Mouse (Mus musculus) limb, embryonic 13.5 days (tissue): ENCODE measurements around the gene Tmem38b. TPM values are rescaled to one million over a fixed set of nuclear protein-coding genes. Genes with fewer than 3 reads are reported as not detected.

Experiments used
- ATAC-seq: fragments of 200-750 bp; cut with Nextera tagmentation; 2 replicates; pipeline ENCODE4 v1.8.0; 2017; ENCODE audit warnings: low read depth, moderate number of reproducible peaks, moderate TSS enrichment; ENCODE audit not compliant: low FRiP score
- H3K27ac ChIP-seq: fragments of 300-500 bp; sonication (generic); 2 replicates; pipeline ENCODE4 v1.5.1; 2015; ENCODE audit warnings: inconsistent platforms, mild to moderate bottlenecking, moderate library complexity
- H3K27me3 ChIP-seq: fragments of 300-500 bp; sonication (generic); 2 replicates; pipeline ENCODE4 v1.6.1; 2015; ENCODE audit warnings: mild to moderate bottlenecking, inconsistent platforms
- H3K36me3 ChIP-seq: fragments of 300-500 bp; sonication (generic); 2 replicates; pipeline ENCODE4 v1.6.1; 2015; ENCODE audit warnings: inconsistent platforms, mild to moderate bottlenecking, moderate library complexity
- H3K4me1 ChIP-seq: fragments of 300-500 bp; sonication (generic); 2 replicates; pipeline ENCODE4 v1.6.1; 2015; ENCODE audit warnings: inconsistent platforms
- H3K4me2 ChIP-seq: fragments of 300-500 bp; sonication (generic); replicated peaks from 2 replicates; pipeline ENCODE4 v1.6.1; 2015; ENCODE audit warnings: inconsistent platforms, mild to moderate bottlenecking, moderate library complexity
- H3K4me3 ChIP-seq: fragments of 300-500 bp; sonication (generic); 2 replicates; pipeline ENCODE4 v1.5.1; 2015; ENCODE audit warnings: moderate library complexity, mild to moderate bottlenecking, inconsistent platforms
- H3K9ac ChIP-seq: fragments of 300-500 bp; sonication (generic); 2 replicates; pipeline ENCODE4 v1.6.1; 2015; ENCODE audit warnings: mild to moderate bottlenecking, inconsistent platforms
- H3K9me3 ChIP-seq: fragments of 300-500 bp; sonication (generic); 2 replicates; pipeline ENCODE4 v1.6.1; 2016; ENCODE audit warnings: inconsistent platforms
- WGBS: fragments of 180-500 bp; shearing (Covaris S2); methylation state at CpG from one replicate; pipeline ENCODE4 v1.1.7; 2015; 5-methylcytosine and 5-hydroxymethylcytosine counted together
- polyA plus RNA-seq: library from polyadenylated mRNA; unstranded; fragments of >200 nt; fragmentation: Nextera tagmentation; extraction: Ambion mirVana; gene quantifications from 2 replicates; pipeline ENCODE4 v1.2.1, GENCODE M21; 2015

The Tmem38b gene
- polyA plus RNA-seq, 1 experiment from 2014 or later: 10.5 TPM

DNA sequence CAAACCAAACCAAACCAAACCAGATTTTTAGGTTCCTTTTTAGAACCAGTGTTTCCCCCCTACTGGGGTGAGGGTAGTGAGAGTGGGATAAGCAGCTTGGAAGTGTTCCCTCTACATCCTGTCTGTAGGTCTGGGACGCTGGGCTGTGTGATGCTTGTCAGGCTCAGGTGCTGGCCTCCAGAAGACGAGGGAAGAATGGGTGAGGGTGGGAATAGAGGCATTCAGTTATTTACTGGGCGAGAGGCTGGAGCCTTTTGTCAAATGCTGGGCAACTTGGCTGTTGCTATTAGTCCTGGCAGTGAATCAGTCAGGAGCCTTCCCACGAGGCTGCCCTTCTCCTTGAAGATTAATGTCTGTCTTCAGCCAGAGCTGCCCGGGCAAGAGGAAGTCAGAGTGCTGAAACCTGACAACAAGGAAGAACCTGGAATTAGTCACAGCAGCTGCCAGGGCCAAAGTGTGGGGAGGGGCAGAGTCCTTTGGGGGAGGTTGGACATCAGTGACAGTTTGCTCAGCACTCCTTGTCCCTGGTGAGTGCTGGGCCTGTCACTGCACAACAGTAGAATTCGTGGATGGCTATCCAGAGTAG is 74.6 kb downstream of the Tmem38b start:
- H3K36me3 ChIP-seq: no peaks in the 10 kb centered on the region
- no peak overlapping the region for H3K27ac ChIP-seq
- H3K4me2 ChIP-seq: no peak overlapping the region
- H3K27me3 ChIP-seq: no peaks in the 10 kb centered on the region
- H3K4me1 ChIP-seq: 0 out of 2 replicates have a peak, but pooled peaks cover 1% of the 10 kb centered on the region
- no peak overlapping the region for H3K9ac ChIP-seq
- H3K4me3 ChIP-seq: no peak overlapping the region
- whole genome bisulfite sequencing: 38% methylated on average over 6 of the region's 6 CpGs
- H3K9me3 ChIP-seq: no peaks in the 10 kb centered on the region
- ATAC-seq: no peak

DNA sequence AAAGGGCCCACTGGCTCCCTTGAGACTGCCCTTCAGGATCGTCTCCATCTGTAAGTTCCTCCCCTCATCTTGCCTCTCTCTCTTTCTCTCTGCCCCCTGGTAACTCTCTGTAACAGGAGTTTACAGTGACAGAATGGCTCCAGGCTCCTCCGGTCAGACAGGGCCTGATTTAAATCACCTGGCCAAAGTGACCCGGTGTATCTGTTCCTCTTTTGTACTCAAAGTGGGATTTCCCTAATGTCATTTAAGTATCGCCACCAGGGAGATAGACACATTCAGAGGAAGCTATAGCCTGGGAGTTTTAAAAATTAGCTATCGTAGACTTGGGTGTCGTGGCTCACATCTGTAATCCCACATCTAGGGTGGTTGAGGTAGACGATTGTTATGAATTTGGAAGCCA is 78.5 kb downstream of the Tmem38b start:
- H3K4me3 ChIP-seq: no peak overlapping the region
- H3K27ac ChIP-seq: no peak overlapping the region
- no peak for ATAC-seq
- H3K36me3 ChIP-seq: no peaks in the 10 kb centered on the region
- H3K9ac ChIP-seq: no peak overlapping the region
- no peaks in the 10 kb centered on the region for H3K4me1 ChIP-seq
- WGBS: 81% methylated on average over 7 of the region's 7 CpGs
- H3K4me2 ChIP-seq: no peak overlapping the region
- 0 out of 2 replicates have a peak, but pooled peaks cover 3% of the 10 kb centered on the region for H3K9me3 ChIP-seq
- no peaks in the 10 kb centered on the region for H3K27me3 ChIP-seq

DNA sequence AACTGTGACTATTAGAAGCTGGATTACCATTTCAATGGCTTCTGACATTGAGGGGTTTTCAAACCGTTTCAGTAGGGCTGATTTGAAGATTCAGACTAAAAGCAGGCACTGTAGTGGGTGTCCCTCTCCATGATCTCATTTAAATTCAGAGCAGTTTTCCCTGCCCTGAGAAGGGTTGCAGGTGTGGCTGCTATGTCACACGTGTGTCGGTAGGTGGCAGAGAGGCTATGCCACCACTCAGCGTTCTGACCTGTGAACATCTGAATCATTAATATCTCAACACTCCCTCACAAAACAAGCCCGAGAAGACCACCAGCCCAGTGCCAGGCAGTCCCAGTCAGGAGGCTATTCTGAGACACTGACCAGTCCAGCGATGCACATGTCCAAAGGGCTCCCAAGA is 79.7 kb downstream of the Tmem38b start:
- Histone ChIP-seq H3K4me2 (no peak overlapping the region), H3K4me1 (no peaks in the 10 kb centered on the region), H3K27ac (no peak overlapping the region), H3K9ac (no peak overlapping the region), H3K9me3 (0 out of 2 replicates have a peak, but pooled peaks cover 3% of the 10 kb centered on the region), H3K27me3 (no peaks in the 10 kb centered on the region), H3K36me3 (no peaks in the 10 kb centered on the region), H3K4me3 (no peak overlapping the region)
- ATAC-seq: no peak
- 47% methylated on average over 6 of the region's 6 CpGs for WGBS

DNA sequence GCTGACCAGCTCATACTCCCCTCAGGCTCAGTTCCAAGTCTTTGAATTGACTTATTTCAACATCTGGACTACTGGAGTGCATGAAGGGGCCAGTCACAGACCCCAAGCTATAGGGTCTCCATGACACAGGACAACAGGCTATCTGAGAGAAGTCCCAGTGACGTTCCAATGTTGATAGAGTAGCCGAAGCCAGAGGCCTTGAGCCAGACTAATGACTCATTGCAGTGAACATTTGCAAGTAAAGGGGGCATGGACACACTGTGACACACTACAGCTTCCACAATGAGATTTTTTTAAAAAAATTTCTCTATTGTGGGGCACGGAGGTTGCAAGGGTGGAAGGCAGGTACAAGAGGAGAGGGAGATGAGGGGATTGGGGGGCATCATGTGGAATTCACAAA is 81.2 kb downstream of the Tmem38b start:
- 90% methylated on average over 3 of the region's 3 CpGs for WGBS
- H3K9ac ChIP-seq: no peak overlapping the region
- H3K4me1 ChIP-seq: no peaks in the 10 kb centered on the region
- 0 out of 2 replicates have a peak, but pooled peaks cover 3% of the 10 kb centered on the region for H3K9me3 ChIP-seq
- no peaks in the 10 kb centered on the region for H3K27me3 ChIP-seq
- H3K4me3 ChIP-seq: no peak overlapping the region
- no peaks in the 10 kb centered on the region for H3K36me3 ChIP-seq
- no peak for ATAC-seq
- no peak overlapping the region for H3K27ac ChIP-seq
- H3K4me2 ChIP-seq: no peak overlapping the region

Other genes with a start within 250 kb of the Tmem38b start
- gene Fsd1l, start 194.6 kb upstream of the Tmem38b start, polyA plus RNA-seq: 16.8 and 17.4 TPM in 2 replicates
- gene Fktn, start 112.0 kb upstream of the Tmem38b start, polyA plus RNA-seq: 12.6 and 13.4 TPM in 2 replicates
- 0.46 and 0.53 TPM in 2 replicates for gene Tal2, start 46.3 kb upstream of the Tmem38b start, polyA plus RNA-seq